Mouse (Mus musculus): ENCODE data around the gene Ganab.

The Ganab gene

GRCm38 (mm10) chr19:8888511-8889385 lies 9.1 kb upstream of the Ganab start, which contains the start of the genes 1810009A15Rik and Gm49416:
Gene 1810009A15Rik, plus strand, starts transcription at chr19:8888853.
Gene Gm49416, plus strand, starts transcription at chr19:8888926.
- under 1% methylated on average over 58 of the region's 58 CpGs for WGBS

GRCm38 (mm10) chr19:8892829-8893766 lies 4.8 kb upstream of the Ganab start, which contains the start of gene Ints5:
Gene Ints5, plus strand, starts transcription at chr19:8893005.
- 1% methylated on average over 54 of the region's 54 CpGs for WGBS

GRCm38 (mm10) chr19:8895397-8895960 lies 2.4 kb upstream of the Ganab start:
- 79% methylated on average over 9 of the region's 9 CpGs for WGBS

- WGBS = 88% methylated on average over 5 of the region's 5 CpGs
Measured at GRCm38 (mm10) chr19:8896231-8896630, 1.6 kb upstream of the Ganab start.

- WGBS = 16% methylated on average over 21 of the region's 21 CpGs
Measured at GRCm38 (mm10) chr19:8897211-8897864, 533 bp upstream of the Ganab start.

- WGBS = 5% methylated on average over 13 of the region's 13 CpGs
Measured at GRCm38 (mm10) chr19:8898576-8898975, 705 bp downstream of the Ganab start.

GRCm38 (mm10) chr19:8899079-8899478 lies 1.2 kb downstream of the Ganab start:
- 34% methylated on average over 3 of the region's 3 CpGs for WGBS

GRCm38 (mm10) chr19:8903412-8903811 lies 5.5 kb downstream of the Ganab start:
- WGBS = 88% methylated on average over 5 of the region's 5 CpGs

- WGBS = 89% methylated on average over 6 of the region's 6 CpGs
Measured at GRCm38 (mm10) chr19:8908531-8908930, 10.7 kb downstream of the Ganab start.

- WGBS = 44% methylated on average over 5 of the region's 5 CpGs
Measured at GRCm38 (mm10) chr19:8911810-8912209, 13.9 kb downstream of the Ganab start.

- 72% methylated on average over 3 of the region's 3 CpGs for WGBS
Measured at GRCm38 (mm10) chr19:8914212-8914611, 16.3 kb downstream of the Ganab start.

GRCm38 (mm10) chr19:8919000-8919399 lies 21.1 kb downstream of the Ganab start:
- 87% methylated on average over 3 of the region's 3 CpGs for WGBS

- 59% methylated on average over 6 of the region's 6 CpGs for WGBS
Measured at GRCm38 (mm10) chr19:8919684-8920072, 21.8 kb downstream of the Ganab start.

GRCm38 (mm10) chr19:8920073-8920736 lies 22.3 kb downstream of the Ganab start, which contains the start of gene B3gat3:
Gene B3gat3, plus strand, starts transcription at chr19:8920374.
- 1% methylated on average over 50 of the region's 50 CpGs for WGBS

GRCm38 (mm10) chr19:8920836-8921291 lies 23.0 kb downstream of the Ganab start:
- under 1% methylated on average over 6 of the region's 6 CpGs for WGBS

- WGBS = 64% methylated on average over 9 of the region's 9 CpGs
Measured at GRCm38 (mm10) chr19:8921741-8922140, 23.9 kb downstream of the Ganab start.

GRCm38 (mm10) chr19:8926766-8927165 lies 28.9 kb downstream of the Ganab start:
- 74% methylated on average over 2 of the region's 2 CpGs for WGBS

GRCm38 (mm10) chr19:8927891-8928525 lies 30.1 kb downstream of the Ganab start:
- 89% methylated on average over 12 of the region's 12 CpGs for WGBS

- 30% methylated on average over 16 of the region's 16 CpGs for WGBS
Measured at GRCm38 (mm10) chr19:8928689-8929223, 30.9 kb downstream of the Ganab start.
